Mouse (Mus musculus): ENCODE measurements at regions not wholly inside any gene's neighbourhood (a gene's known extent, or its start where the extent isn't known, plus 50 kb on each side); places are given as distances from the start of the nearest gene placed in this dataset.

- peak; percentile 69 for DNase-seq
Measured at GRCm38 (mm10) chr9:61092834-61093479, 279.2 kb upstream of the Tle3 start.

GRCm38 (mm10) chr9:61095069-61095775, 276.9 kb upstream of the Tle3 start:
- DNase-seq = no peak

- peak; percentile 20 for DNase-seq
Measured at GRCm38 (mm10) chr9:61101741-61102450, 270.3 kb upstream of the Tle3 start.

- DNase-seq = peak; percentile 13
Measured at GRCm38 (mm10) chr9:61102451-61103358, 269.5 kb upstream of the Tle3 start.

GRCm38 (mm10) chr9:61105550-61106280, 266.5 kb upstream of the Tle3 start:
- no peak for DNase-seq

GRCm38 (mm10) chr9:61109519-61110285, 262.5 kb upstream of the Tle3 start:
- DNase-seq = peak; percentile 33

GRCm38 (mm10) chr9:61111206-61111605, 261.0 kb upstream of the Tle3 start:
- no peak for DNase-seq

GRCm38 (mm10) chr9:61111733-61112415, 260.3 kb upstream of the Tle3 start:
- peak; percentile 55 for DNase-seq

- DNase-seq = no peak
Measured at GRCm38 (mm10) chr9:61119252-61119651, 252.9 kb upstream of the Tle3 start.

- no peak for DNase-seq
Measured at GRCm38 (mm10) chr9:61120531-61120930, 251.6 kb upstream of the Tle3 start.

GRCm38 (mm10) chr9:61120931-61121391, 251.2 kb upstream of the Tle3 start:
- no peak for DNase-seq

GRCm38 (mm10) chr9:61123431-61123830, 248.7 kb upstream of the Tle3 start:
- DNase-seq = no peak

- DNase-seq = no peak
Measured at GRCm38 (mm10) chr9:61125769-61126168, 246.4 kb upstream of the Tle3 start.

GRCm38 (mm10) chr9:61128077-61128476, 244.1 kb upstream of the Tle3 start:
- no peak for DNase-seq

GRCm38 (mm10) chr9:61129186-61129585, 243.0 kb upstream of the Tle3 start:
- no peak for DNase-seq

GRCm38 (mm10) chr9:61130877-61131276, 241.3 kb upstream of the Tle3 start:
- DNase-seq = no peak

- DNase-seq = no peak
Measured at GRCm38 (mm10) chr9:61135263-61135882, 236.8 kb upstream of the Tle3 start.

- DNase-seq = no peak
Measured at GRCm38 (mm10) chr9:61135917-61136316, 236.2 kb upstream of the Tle3 start.

- no peak for DNase-seq
Measured at GRCm38 (mm10) chr9:61138741-61139368, 233.3 kb upstream of the Tle3 start.

GRCm38 (mm10) chr9:61143101-61143500, 229.1 kb upstream of the Tle3 start:
- DNase-seq = no peak
